Mouse (Mus musculus) stomach, postnatal 0 days (tissue): ENCODE measurements at regions not wholly inside any gene's neighbourhood (a gene's known extent, or its start where the extent isn't known, plus 50 kb on each side); places are given as distances from the start of the nearest gene placed in this dataset.

ENCODE experiments used
- CTCF ChIP-seq: IDR thresholded peaks from 2 replicates; pipeline ENCODE4 v1.5.1; 2016; ENCODE audit warnings: antibody characterized with exemption, low read depth, mild to moderate bottlenecking, moderate library complexity
- EP300 ChIP-seq: optimal IDR thresholded peaks from 2 replicates; pipeline ENCODE3; 2016; ENCODE audit warnings: antibody characterized with exemption

- TF ChIP-seq CTCF = no peak
- TF ChIP-seq EP300 = no peak
These were observed 118.3 kb downstream of the Dact1 start for GRCm38 (mm10) chr12:71427974-71428373.
